Mouse (Mus musculus) lung, postnatal 0 days (tissue): ENCODE measurements at regions not wholly inside any gene's neighbourhood (a gene's known extent, or its start where the extent isn't known, plus 50 kb on each side); places are given as distances from the start of the nearest gene placed in this dataset.

Experiments
- CTCF ChIP-seq: IDR thresholded peaks from 2 replicates; pipeline ENCODE4 v1.5.1; 2016; ENCODE audit warnings: antibody characterized with exemption, mild to moderate bottlenecking
- EP300 ChIP-seq: IDR thresholded peaks from 2 replicates; pipeline ENCODE4 v1.6.1; 2016; ENCODE audit warnings: antibody characterized with exemption, mild to moderate bottlenecking, control low read depth

GRCm38 (mm10) chr14:45080231-45080630, 92.2 kb downstream of the Ptger2 start:
- TF ChIP-seq EP300 (no peak), CTCF (no peak)
